Mouse (Mus musculus): ENCODE data around the gene Arel1.

The Arel1 gene

DNA sequence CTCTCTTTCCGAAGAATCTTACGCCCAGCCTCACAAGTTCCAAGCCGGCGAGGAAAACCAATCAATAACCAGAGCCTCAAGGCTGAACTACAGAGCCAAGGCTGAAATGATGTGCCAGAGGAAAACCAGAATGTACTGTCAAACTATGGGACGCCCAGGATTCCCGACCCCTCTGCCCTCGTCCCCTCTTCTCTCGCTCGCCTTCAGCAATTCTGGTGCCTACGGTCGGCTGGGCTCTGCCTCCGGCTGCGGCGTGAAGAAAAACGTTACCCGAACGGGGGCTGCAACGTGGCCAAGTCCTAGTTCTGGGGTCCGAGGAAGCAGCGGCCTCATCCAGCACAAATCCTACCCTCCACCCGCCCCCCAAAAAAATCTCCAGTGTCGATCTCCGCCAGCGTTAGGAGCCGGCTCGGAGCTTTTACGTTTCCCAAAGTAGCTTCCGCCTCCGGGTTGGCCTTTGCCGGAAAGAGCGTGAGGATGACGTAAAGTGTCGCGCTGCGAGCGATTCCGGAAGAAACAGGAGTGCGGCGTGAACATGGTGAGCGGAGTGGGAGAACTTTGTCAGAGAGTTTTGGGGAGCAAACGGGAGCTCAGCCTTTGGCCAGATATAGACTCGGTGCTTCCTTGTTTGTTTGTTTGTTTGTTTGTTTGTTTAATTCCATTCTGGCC, at the start of gene Arel1, which contains the start of gene Fcf1:
Gene Arel1 (minus strand): TSS at position 473 of the 669 bp plus-strand sequence.
Gene Fcf1 (plus strand): TSS at position 470 of the 669 bp plus-strand sequence.
- DNase-seq (ENCODE audit: low read depth) = peak; percentile 90

DNA sequence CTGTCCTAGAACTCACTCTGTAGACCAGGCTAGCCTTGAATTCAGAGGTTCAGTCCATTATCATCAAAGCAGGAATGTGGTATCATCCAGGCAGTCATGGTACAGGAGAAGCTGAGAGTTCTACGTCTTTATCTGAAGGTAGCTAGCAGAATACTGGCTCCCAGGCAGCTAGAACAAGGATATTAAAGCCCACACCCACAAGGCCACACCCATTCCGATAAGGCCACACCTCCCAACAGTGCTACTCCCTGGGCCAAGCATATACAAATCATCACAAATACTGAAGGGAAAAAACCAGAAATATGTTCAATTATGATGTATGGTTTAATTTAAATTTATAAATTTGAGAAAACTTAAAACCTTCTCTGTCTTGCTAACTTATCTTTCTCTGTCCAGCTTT, 41.5 kb upstream of the Arel1 start:
- peak; percentile 32 for DNase-seq (ENCODE audit: low read depth)

DNA sequence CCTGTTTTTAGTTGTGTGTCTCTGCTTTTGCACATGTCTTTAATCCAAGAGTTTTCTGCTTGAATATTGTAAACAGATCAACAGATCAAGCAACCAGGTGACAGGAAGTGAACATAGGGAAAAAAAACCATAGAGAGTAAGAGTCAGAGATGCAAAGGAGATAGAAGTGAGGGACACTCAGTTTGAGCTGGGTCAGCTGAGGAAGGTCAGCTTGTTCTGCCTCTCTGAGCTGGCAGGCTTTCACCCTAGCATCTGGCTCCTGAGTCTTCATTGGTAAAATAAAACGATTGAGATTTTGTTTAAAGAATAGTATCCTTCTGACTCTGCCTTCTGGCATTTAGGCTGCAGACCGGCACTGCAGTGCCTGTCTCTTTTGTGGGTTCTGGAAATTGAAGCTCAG, 39.8 kb upstream of the Arel1 start:
- DNase-seq (ENCODE audit: low read depth) = no peak

DNA sequence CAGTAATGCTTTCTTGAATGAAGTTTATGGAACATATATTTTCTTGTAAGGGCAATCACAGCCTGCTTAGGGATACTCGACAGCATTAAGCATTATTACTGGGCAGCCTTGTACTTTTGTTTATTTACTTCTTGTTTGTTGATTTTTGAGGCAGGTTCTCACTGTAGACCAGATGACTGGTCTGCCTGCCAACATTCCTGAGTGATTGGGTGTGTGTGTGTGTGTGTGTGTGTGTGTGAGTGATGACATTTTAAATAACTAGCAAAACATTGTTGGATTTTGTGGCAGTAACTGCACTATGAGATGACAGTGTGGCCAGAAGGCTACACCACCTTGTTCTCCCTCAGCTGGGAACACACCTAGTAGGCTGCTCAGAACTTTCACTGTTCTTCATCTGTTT, 39.1 kb upstream of the Arel1 start:
- DNase-seq (ENCODE audit: low read depth) = no peak

DNA sequence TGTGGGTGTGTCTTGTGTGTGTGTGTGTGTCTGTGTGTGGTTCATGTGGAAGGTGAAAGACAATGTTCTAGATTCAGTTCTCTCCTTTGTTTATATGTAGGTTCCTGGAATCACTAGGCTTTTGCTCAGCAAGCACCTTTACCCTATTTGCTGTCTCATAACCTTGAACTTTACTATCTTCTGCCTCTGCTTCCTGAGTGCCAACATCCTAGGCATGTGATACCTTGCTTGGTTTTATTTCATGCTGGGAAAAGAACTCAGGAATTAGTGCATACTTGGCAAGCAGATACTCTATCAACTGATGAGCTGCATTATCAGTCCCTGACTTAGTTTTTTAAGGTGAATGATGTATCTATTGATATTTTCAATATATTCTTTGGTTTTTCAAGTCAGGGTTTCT, 36.3 kb upstream of the Arel1 start:
- DNase-seq (ENCODE audit: low read depth) = no peak

DNA sequence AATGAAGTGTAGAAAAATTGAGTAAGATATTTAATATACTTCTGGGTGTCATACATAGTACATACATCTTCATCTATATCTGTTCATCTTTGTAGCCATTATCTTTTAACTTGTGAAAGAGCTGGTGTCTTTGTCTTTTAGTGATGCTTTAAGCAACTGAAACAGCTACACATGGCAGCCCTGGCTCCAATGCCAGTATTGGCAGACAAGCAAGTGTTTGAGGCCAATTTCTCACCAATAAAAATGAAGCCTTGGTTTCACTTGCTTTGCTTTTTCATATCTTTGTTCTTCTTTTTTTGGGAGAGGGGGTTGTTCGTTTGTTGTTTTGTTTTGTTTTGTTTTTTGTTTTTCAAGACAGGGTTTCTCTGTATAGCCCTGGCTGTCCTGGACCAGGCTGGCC, 35.5 kb upstream of the Arel1 start:
- no peak for DNase-seq (ENCODE audit: low read depth)

DNA sequence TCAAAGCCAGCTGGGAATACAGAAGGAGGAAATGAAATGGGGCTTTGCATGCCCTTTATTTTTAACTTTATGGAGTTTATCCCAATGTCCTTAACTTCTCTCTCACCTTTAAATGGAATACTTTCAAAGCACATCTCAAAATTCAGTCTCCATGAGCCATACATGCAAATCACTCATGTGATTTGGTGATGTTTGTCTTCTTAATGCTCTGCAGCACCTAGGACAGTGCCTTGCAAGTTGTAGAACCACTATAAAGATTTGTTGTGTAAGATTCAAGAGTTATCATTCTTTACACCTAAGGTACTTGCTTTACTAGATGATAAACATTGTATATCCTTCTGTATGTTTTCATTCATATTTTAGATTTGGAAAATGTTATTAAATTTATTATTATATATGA, 28.4 kb upstream of the Arel1 start:
- no peak for DNase-seq (ENCODE audit: low read depth)

DNA sequence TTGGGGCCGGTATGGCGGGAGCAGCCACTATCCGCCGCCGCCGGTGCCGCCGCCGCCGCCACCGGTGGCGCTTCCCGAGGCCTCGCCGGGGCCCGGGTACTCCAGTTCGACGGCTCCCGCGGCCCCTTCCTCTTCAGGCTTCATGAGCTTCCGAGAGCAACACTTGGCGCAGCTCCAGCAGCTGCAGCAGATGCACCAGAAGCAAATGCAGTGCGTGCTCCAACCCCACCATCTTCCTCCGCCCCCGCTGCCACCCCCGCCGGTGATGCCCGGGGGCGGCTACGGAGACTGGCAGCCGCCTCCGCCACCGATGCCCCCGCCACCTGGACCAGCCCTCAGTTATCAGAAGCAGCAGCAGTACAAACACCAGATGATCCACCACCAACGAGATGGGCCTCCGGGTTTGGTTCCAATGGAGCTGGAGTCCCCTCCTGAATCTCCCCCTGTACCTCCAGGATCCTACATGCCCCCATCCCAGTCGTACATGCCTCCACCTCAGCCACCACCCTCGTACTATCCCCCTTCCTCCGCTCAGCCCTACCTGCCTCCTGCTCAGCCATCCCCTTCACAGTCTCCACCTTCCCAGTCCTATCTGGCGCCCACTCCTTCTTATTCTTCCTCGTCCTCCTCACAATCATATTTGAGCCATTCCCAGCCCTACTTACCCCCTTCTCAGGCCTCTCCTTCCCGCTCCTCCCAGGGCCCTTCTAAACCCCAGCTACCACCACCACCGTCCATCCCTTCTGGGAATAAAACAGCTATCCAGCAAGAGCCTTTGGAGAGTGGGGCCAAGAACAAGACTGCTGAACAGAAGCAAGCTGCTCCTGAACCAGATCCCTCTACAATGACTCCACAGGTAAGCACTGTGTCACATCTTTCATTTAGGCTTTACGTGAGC, 26.1 kb upstream of the Arel1 start:
- DNase-seq (ENCODE audit: low read depth) = peak; percentile 56

DNA sequence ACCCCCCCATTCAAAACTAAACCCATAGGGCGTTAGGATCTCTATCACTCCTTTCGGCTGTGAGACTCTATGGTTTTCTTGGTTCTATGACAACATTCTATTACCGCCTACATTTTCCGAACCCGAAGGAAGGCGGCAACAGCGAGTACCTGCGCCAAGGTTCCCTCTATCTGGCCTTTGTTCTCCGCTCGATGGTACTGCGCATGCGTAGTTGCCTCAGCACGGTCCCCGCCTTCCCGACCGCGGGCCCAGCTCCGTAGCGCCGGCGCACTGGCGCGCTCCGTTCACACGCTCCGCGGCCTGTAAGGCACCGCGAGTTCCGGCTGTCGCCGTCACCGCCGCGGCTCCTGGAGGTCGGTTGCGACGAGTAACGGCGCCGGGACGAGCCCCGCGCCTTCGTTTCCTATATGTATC, 25.4 kb upstream of the Arel1 start, which contains the start of gene Ylpm1:
Gene Ylpm1 (plus strand): TSS at position 239 of the 414 bp plus-strand sequence.
- DNase-seq (ENCODE audit: low read depth) = peak; percentile 93

DNA sequence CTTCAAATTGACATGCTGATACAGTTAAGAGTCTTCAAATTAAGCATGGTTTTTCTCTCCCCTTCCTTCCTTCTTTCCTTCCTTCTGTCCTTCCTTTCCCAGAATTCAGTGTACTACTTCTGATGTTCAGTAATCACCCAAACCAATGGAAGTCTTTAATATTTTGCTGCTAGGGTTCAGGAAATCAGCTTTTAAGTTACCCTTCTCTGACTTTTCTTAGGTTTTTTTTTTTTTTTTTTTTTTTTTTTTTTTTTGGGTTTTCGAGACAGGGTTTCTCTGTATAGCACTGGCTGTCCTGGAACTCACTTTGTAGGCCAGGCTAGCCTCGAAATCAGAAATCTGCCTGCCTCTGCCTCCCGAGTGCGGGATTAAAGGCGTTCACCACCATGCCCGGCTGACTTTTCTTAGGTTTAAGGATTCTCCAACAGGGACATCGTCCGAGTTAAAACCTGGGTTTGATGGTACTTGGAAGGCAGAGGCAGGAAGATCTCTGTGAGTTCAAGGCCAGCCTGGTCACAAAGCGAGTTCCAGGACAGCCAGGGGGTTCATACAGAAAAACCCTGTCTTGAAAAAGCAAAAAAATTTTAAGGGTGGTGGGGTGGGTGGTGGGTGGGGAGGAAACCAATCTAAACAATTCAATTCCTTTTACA, 24.5 kb upstream of the Arel1 start:
- no peak for DNase-seq (ENCODE audit: low read depth)

DNA sequence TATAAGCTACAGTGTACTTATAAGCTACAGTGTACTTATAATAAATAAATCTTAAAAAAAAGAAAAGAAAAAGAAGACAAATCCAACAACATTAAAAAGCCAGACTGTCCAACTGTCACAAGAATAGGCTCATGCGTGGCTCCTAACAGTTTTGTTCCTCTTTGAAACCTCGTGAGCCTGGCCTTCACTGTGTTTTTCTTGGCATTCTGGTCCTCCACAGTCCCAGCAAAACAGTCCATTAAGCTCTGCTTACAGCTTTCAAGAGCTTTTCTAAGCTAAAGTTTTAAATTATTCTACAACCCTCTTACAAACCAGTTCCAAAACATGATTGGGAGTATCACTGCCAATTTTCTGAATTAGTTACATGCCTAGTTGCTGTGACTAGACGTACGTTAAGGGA, 18.8 kb upstream of the Arel1 start:
- no peak for DNase-seq (ENCODE audit: low read depth)

DNA sequence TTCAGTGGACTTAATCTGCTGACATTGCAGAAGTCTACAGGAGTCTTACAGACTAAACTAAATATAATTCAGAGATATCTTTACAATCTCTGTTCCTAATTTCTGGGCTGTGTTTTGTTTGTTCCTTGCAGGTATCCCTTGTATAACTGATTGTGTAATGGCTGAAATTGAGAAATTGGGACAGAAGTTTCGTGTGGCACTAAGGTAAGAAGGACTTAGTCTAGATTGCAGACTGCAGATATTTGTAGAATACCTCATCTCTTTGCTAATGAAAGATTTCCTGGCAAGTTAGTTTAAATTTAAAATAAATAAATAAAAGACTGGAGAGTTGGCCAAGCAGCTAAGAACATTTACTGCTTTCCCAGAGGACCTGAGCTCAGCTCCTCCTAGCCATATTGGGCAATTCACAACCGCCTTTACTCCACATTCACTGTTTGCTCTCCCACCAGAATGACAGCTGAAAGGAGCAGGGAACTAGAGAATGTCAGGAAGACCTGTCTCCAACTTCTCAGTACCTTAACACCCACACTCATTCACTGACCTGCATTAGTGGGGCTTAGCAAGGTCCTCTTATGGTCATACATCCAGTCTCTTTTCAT, 8.7 kb upstream of the Arel1 start:
- DNase-seq (ENCODE audit: low read depth) = no peak

DNA sequence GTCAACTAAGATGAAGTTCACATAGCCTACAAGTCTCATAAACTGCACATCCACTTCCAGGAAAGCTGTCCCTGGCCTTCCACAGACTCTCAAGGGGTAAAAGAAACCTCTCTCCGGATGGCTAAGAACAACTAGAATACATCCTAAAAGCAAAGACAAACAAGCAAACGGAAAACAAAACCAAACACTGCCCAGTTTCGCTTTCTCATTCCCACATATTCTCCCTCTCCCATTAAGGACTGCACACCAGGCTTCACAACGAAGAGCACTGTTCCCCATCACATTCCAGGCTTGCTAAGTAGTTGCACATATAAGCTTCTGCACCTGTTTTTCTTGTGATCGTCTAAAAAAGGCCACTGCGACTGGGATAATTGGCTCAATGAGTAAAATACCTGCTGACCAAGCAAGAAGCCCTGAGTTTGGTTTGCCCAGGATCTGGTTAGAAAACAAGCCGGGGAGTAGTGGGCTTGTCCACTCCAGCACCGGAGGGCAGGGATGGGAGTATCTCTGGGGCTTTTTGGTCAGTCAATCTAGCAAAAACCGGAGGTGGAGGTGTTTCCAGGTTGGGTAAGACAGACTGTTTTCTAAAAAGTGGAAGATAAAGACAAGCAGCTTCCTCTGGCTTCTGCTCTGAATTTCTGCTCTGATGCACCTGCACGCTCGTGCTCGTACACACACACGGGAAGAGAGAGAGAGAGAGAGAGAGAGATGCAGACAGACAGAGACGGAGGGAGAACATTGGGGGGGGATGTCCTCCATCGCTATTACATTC, 858 bp downstream of the Arel1 start:
- DNase-seq (ENCODE audit: low read depth) = no peak

DNA sequence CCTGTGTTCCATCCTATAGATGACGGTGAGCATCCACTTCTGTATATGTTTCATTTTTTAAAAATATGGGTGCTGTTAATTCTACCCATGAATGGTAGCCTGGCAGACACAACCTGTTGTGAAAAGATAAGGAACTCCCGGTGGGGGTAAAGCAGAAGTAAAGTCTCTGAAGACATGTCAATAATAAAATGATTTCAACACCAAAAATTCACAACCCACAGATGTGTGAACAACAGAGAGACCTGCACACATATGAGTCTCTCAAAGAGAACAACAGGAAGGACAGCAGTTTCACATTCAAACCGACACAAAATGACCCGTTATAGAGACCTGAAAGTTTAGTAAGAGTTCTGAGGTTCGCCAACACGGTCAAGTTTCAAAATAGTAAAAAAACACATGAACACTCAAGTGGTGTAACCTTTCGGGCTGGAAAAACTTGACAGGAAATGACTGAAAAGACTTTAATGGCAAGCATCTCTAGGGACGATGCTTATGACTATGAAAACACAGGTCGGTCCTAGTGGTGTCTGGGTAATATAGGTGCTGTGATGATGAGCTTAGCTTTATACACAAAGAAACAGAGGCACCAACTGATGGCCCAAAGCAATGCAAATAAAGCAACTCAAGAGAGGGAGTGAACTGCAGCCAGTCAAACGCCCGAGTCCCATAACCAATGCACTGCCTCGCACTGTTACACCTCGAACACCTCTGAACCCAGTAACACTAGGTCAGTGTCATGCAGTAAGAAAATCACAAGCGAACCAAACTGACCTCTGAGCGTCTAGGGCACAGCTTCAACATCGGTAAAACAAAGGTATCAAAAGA, 1.7 kb downstream of the Arel1 start:
- peak; percentile 49 for DNase-seq (ENCODE audit: low read depth)

DNA sequence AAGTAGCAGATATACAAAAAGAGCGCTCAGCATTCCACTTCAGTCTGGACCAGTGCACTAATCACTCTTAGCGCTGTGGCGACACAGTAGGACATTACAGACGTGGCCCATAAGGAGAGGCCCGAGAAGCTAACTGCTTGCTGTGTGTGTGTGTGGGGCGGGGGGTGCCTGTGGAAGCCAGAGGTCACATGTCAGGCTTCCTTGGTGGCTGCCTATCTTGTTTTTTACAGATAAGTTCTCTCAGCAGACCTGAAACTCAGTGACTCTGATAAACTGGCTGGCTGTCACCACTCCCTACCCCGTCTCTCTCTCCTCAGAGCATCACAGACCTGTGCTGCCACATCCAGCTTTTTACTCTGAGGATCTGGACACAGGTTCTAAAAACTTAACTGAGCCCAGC, 8.1 kb downstream of the Arel1 start:
- DNase-seq (ENCODE audit: low read depth) = peak; percentile 63

DNA sequence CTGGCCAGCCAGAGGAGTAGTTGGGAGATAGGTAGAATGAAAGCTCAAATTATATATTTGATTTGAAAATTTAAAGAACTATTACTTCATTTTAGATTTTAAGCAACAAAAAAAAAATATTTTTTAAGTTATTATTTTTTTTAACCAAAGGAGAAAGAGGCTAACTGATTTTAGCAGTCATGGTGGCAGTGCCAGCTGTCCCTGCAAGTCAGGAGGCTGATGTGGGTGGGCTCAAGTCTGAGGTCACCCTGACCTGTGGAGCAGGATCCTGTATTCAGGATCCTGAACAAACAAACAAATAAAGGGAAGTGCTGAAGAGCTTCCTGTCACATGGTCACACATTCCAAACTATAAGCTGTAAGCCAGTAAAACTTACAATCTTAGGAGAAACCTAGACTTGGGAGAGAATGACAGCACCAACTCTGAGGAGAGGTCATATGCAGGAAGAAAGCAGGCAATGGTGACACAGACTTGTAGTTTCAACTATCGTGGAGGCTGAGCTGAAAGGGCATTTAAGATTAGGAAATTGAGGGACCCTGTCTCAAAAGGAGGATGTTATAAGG, 11.8 kb downstream of the Arel1 start:
- DNase-seq (ENCODE audit: low read depth) = no peak

DNA sequence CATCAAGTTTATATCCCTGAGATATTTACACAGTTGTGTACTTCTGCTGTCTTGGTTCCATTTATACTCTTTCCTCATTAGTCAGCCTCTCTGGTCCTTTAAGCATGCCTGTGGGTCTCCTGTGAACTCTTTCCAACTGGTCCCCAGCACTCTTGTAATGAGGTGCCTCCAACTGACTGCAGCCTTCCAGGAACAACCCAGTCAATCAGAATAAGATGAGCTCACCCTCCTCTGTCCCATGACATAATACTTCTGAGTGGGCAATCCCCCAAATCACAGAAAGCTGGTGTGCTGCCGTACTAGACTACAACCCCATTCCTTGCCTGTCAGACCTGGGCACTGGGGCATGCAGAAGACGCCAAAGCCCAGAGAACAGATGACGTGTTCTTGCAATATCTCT, 14.4 kb downstream of the Arel1 start:
- DNase-seq (ENCODE audit: low read depth) = no peak

DNA sequence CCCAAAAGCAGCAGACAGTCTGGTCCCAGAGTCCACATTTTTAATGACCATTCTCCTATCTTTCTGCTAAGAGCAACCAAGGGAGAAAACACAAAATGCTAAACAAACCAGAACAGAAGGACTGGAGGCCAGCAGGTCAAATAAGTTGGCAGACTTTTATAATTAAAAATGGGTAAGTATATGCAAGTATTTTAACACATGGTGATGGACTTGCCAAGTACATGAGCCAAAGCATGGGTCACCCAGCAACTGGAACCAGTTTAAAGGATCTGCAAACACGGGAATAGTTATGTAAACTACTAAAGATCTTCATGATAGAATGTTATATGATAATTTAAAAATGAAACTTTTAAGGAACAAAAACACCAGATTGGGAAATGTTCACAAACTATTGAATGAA, 18.3 kb downstream of the Arel1 start:
- DNase-seq (ENCODE audit: low read depth) = no peak

DNA sequence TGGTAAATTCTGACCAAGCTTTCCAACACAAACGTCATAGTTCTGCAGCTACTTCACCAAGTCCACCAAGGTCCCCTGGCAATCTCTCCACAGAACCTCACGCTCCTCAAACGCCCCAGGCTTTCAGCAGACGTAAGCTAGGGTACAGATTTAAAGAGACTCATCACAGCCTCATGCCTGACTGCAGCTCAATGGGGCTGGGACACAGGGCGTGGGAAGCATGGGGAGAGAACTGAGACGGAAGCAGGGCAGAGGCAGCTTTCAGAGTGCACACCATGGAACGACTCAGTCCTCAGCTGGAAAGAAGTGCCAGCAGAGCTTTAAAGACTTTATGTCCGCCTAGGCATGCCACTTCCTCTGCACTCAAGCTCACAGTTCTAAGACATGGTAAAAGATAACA, 19.2 kb downstream of the Arel1 start:
- DNase-seq (ENCODE audit: low read depth) = no peak

DNA sequence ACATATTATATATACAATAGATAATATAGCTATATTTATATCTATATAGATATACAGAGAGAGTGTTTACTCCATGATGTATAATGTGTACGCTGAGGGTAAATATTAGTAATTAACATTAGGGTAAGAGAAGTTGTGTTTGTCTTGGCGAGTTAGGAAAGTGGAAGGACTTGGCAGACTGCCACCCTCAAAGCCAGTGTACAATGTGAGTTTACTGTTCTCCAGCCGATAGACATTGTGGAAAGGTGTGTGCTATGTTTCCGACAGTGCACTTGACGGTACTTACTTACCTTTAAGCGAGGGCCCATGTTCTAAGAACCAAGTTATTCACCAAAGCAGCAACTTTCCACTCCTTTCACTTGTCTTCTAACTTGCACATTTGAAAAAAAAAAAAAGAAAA, 19.9 kb downstream of the Arel1 start:
- DNase-seq (ENCODE audit: low read depth) = no peak

All from c-Kit-positive CD71-positive TER-119-negative erythroid progenitor cells, embryonic 14.5 days (primary cell).